ENCODE assay signal across 22 mouse cellular contexts in the genomic region with DNA sequence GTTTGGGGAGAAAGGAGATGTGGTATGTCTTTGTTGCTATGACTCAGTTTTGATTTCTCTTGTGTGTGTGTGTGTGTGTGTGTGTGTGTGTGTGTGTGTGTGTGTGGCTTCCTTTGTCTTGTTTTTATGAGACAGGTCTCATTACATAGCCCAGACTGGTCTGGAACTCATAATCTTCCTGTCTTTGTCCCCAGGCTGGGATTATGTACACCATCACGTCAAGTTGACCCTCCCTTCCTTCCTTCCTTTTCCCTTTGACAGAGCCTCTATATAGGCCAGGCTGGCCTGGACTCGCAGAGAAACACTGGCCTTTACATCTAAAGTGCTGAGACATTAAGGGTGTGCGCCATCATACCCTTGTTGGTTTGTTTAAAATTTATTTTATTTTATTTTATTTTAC. TPM values are rescaled to one million over a fixed set of nuclear protein-coding genes. Genes with fewer than 3 reads are reported as not detected.
DNase-seq lines count a peak whose midpoint lies in the region; ATAC-seq and TF ChIP-seq lines count a peak whose summit lies in the region.
"Had no signal": no experiment of that assay in that cellular context is flagged by ENCODE, and none has a peak within 500 bp of the region (broad histone marks: within the 10 kb centered on the region; RNA-seq: fewer than 3 reads in every experiment).

No protein-coding gene starts in this region.

- TF ChIP-seq CTCF in gastrocnemius, adult 2 months (IDR thresholded peaks at IDR 0.05): no peak
- TF ChIP-seq CTCF in lung, embryonic 14.5 days (IDR thresholded peaks at IDR 0.05; ENCODE audit: low read depth): no peak
- TF ChIP-seq CTCF in lung, adult 2 months (IDR thresholded peaks at IDR 0.05; ENCODE audit: insufficient read depth, low read length): no peak

- intact Hi-C loops in gastrocnemius, adult 2 months (cut with DNase I): loop anchor here (10.0 kb wide), 1 partner anchor 331 kb away; a partner anchor contains a TSS
- intact Hi-C loops in gastrocnemius, postnatal 36 days (cut with DNase I): loop anchor here (10.0 kb wide), 1 partner anchor 441 kb away; no protein-coding TSS in a partner anchor

- no peaks in the 10 kb centered on the region for H3K36me3 ChIP-seq in heart, embryonic 16.5 days (ENCODE audit: control insufficient read depth, insufficient read depth)
- H3K36me3 ChIP-seq in heart, embryonic 12.5 days: no peaks in the 10 kb centered on the region
- H3K36me3 ChIP-seq in lung, embryonic 14.5 days (ENCODE audit: insufficient read depth): no peaks in the 10 kb centered on the region
- H3K36me3 ChIP-seq: embryonic facial prominence, embryonic 12.5 days; heart, embryonic 13.5 days; hindbrain, embryonic 13.5 days had no signal

- H3K27ac ChIP-seq in gastrocnemius, adult 2 months: peak overlapping the region; percentile 53
- no peak overlapping the region for H3K27ac ChIP-seq in heart, embryonic 16.5 days (ENCODE audit: low read length)
- H3K27ac ChIP-seq in heart, embryonic 12.5 days (ENCODE audit: poor library complexity, severe bottlenecking): no peak overlapping the region
- no peak overlapping the region for H3K27ac ChIP-seq in lung, embryonic 14.5 days (ENCODE audit: low read depth)
- H3K27ac ChIP-seq: embryonic facial prominence, embryonic 12.5 days; heart, embryonic 13.5 days; hindbrain, embryonic 13.5 days; left cerebral cortex, adult 2 months; liver, embryonic 14.5 days; macrophage had no signal

- no peak overlapping the region for H3K4me2 ChIP-seq in heart, embryonic 16.5 days (ENCODE audit: low read depth, low read length)
- H3K4me2 ChIP-seq in heart, embryonic 12.5 days: no peak overlapping the region
- no peak overlapping the region for H3K4me2 ChIP-seq in lung, embryonic 14.5 days
- H3K4me2 ChIP-seq: embryonic facial prominence, embryonic 12.5 days; heart, embryonic 13.5 days; hindbrain, embryonic 13.5 days; midbrain, embryonic 11.5 days had no signal

- no peaks in the 10 kb centered on the region for H3K9me3 ChIP-seq in heart, embryonic 16.5 days (replicated peaks; ENCODE audit: control insufficient read depth, low read length)
- H3K9me3 ChIP-seq in heart, embryonic 12.5 days (replicated peaks): 0 out of 2 replicates have a peak, but pooled peaks cover 3% of the 10 kb centered on the region
- H3K9me3 ChIP-seq in lung, embryonic 14.5 days (ENCODE audit: low read depth, low read length): no peaks in the 10 kb centered on the region
- H3K9me3 ChIP-seq: embryonic facial prominence, embryonic 12.5 days; heart, embryonic 13.5 days; hindbrain, embryonic 13.5 days had no signal

- no peak for DNase-seq in gastrocnemius, adult 2 months
- DNase-seq in gastrocnemius, postnatal 36 days: no peak
- DNase-seq in lung, embryonic 14.5 days: peak; percentile 43
- DNase-seq in lung, adult 2 months: no peak
- no peak for DNase-seq in thymus, postnatal 25 days
- DNase-seq: adrenal gland, postnatal 10 days; cerebellum, adult 2 months; cerebellum, postnatal 25 days; forebrain, postnatal 0 days; gastrocnemius, postnatal 25 days; kidney, adult 11 months; layer of hippocampus, adult 9-11 months; thymus, postnatal 14 days had no signal

- no peaks in the 10 kb centered on the region for H3K4me1 ChIP-seq in heart, embryonic 16.5 days (ENCODE audit: control insufficient read depth, insufficient read depth, low read length)
- H3K4me1 ChIP-seq in heart, embryonic 12.5 days (replicated peaks): no peaks in the 10 kb centered on the region
- no peaks in the 10 kb centered on the region for H3K4me1 ChIP-seq in lung, embryonic 14.5 days (ENCODE audit: insufficient read depth)
- H3K4me1 ChIP-seq in lung, adult 2 months (ENCODE audit: control insufficient read depth, insufficient read depth, low read length): peaks cover 8% of the 10 kb centered on the region
- H3K4me1 ChIP-seq: embryonic facial prominence, embryonic 12.5 days; heart, embryonic 13.5 days; hindbrain, embryonic 13.5 days had no signal

- WGBS in heart, embryonic 16.5 days: 66% methylated on average over 3 of the region's 3 CpGs
- WGBS in heart, embryonic 12.5 days: 59% methylated on average over 3 of the region's 3 CpGs
- 59% methylated on average over 3 of the region's 3 CpGs for WGBS in lung, embryonic 14.5 days
- 64% methylated on average over 3 of the region's 3 CpGs for WGBS in lung, adult 2 months

- H3K9ac ChIP-seq in heart, embryonic 16.5 days (ENCODE audit: low read length): no peak overlapping the region
- H3K9ac ChIP-seq in heart, embryonic 12.5 days: no peak overlapping the region
- H3K9ac ChIP-seq in lung, embryonic 14.5 days: no peak overlapping the region
- H3K9ac ChIP-seq: embryonic facial prominence, embryonic 12.5 days; forebrain, postnatal 0 days; heart, embryonic 13.5 days; hindbrain, embryonic 13.5 days; liver, embryonic 14.5 days had no signal

- H3K27me3 ChIP-seq in heart, embryonic 16.5 days (ENCODE audit: control insufficient read depth, insufficient read depth, low read length): no peaks in the 10 kb centered on the region
- no peaks in the 10 kb centered on the region for H3K27me3 ChIP-seq in heart, embryonic 12.5 days (replicated peaks)
- no peaks in the 10 kb centered on the region for H3K27me3 ChIP-seq in lung, embryonic 14.5 days (ENCODE audit: insufficient read depth, low read length)
- H3K27me3 ChIP-seq: embryonic facial prominence, embryonic 12.5 days; heart, embryonic 13.5 days; hindbrain, embryonic 13.5 days had no signal

- TF ChIP-seq POLR2A in lung, adult 2 months (IDR thresholded peaks at IDR 0.05; ENCODE audit: borderline replicate concordance, extremely low read depth, low read depth, low read length): no peak

- H3K4me3 ChIP-seq in gastrocnemius, adult 2 months: no peak overlapping the region
- H3K4me3 ChIP-seq in heart, embryonic 16.5 days (ENCODE audit: low read length): no peak overlapping the region
- H3K4me3 ChIP-seq in heart, embryonic 12.5 days: no peak overlapping the region
- no peak overlapping the region for H3K4me3 ChIP-seq in lung, embryonic 14.5 days (ENCODE audit: low read depth, low read length)
- H3K4me3 ChIP-seq in lung, adult 2 months (replicated peaks; ENCODE audit: extremely low read depth, low read depth, low read length): no peak overlapping the region
- H3K4me3 ChIP-seq: embryonic facial prominence, embryonic 12.5 days; heart, embryonic 13.5 days; hindbrain, embryonic 13.5 days; left cerebral cortex, adult 2 months had no signal

- ATAC-seq in heart, embryonic 16.5 days (replicated peaks; ENCODE audit: extremely low read depth, insufficient read depth, low FRiP score): peak; percentile 58; the same call in 1 of the 2 replicates
- ATAC-seq in heart, embryonic 12.5 days (ENCODE audit: insufficient number of reproducible peaks, low FRiP score): no peak
- peak; percentile 31; the same call in 1 of the 2 replicates for ATAC-seq in lung, embryonic 14.5 days (ENCODE audit: insufficient read depth)
- ATAC-seq: forebrain, postnatal 0 days had no signal

RNA-seq across cellular contexts. Expression of a gene that starts 22.2 kb away (rescaled TPM):
- 10 to 100 TPM in 1 of 2 experiments, 1 to 10 TPM in 1; 4.5 to 11.6 TPM for total RNA-seq in gastrocnemius, adult 2 months (2021)
- total RNA-seq in gastrocnemius, postnatal 36 days (2021): 1 to 10 TPM; 4.1 to 4.8 TPM
- polyA plus RNA-seq in heart, embryonic 16.5 days (2015; fragmentation: Nextera tagmentation; extraction: Ambion mirVana): 22.5 and 24.2 TPM in 2 replicates
- polyA plus RNA-seq in heart, embryonic 12.5 days (2016; fragmentation: Nextera tagmentation; extraction: Ambion mirVana): 24.0 and 25.8 TPM in 2 replicates
- polyA plus RNA-seq in lung, embryonic 14.5 days (2014; fragmentation: Nextera tagmentation; extraction: Ambion mirVana): 6.8 and 7.0 TPM in 2 replicates
- 5.9 and 9.7 TPM in 2 replicates for polyA plus RNA-seq in lung, adult 2 months (2012; rRNA removed)

RNA-seq across cellular contexts. Expression of a gene that starts 58.2 kb away (rescaled TPM):
- total RNA-seq in gastrocnemius, adult 2 months (2021): 1 to 10 TPM; 3.3 to 4.2 TPM
- 1 to 10 TPM; 2.9 to 3.5 TPM for total RNA-seq in gastrocnemius, postnatal 36 days (2021)
- 27.5 and 32.1 TPM in 2 replicates for polyA plus RNA-seq in heart, embryonic 16.5 days (2015; fragmentation: Nextera tagmentation; extraction: Ambion mirVana)
- polyA plus RNA-seq in heart, embryonic 12.5 days (2016; fragmentation: Nextera tagmentation; extraction: Ambion mirVana): 26.9 and 29.1 TPM in 2 replicates
- polyA plus RNA-seq in lung, embryonic 14.5 days (2014; fragmentation: Nextera tagmentation; extraction: Ambion mirVana): 18.7 and 19.5 TPM in 2 replicates
- polyA plus RNA-seq in lung, adult 2 months (2012; rRNA removed): 11.7 and 13.8 TPM in 2 replicates
